Mouse (Mus musculus) limb, embryonic 14.5 days (tissue): ENCODE data around the gene Rpl39. TPM values are rescaled to one million over a fixed set of nuclear protein-coding genes. Genes with fewer than 3 reads are reported as not detected.
"Not testable (repeated sequence)": the region's sequence is repeated elsewhere in the genome, so short reads cannot be mapped to it uniquely, and the experiment has no call there.

Source experiments
- ATAC-seq: fragments of 200-750 bp; cut with Nextera tagmentation; 2 replicates; pipeline ENCODE4 v1.8.0; 2017; ENCODE audit warnings: low read depth, moderate number of reproducible peaks, moderate TSS enrichment; ENCODE audit not compliant: low FRiP score
- DNase-seq: peaks from one replicate; pipeline ENCODE4 v3.0.0-alpha.2; 2015; ENCODE audit warnings: low spot score
- H3K27ac ChIP-seq: fragments of 300-500 bp; sonication (generic); replicated peaks from 2 replicates; pipeline ENCODE4 v1.5.1; 2014; ENCODE audit warnings: low read depth, mild to moderate bottlenecking, low read length, moderate library complexity, mixed read lengths
- H3K27me3 ChIP-seq: fragments of 300-500 bp; sonication (generic); 2 replicates; pipeline ENCODE4 v1.6.1; 2014; ENCODE audit warnings: low read length, mixed read lengths; ENCODE audit not compliant: control insufficient read depth, insufficient read depth
- H3K36me3 ChIP-seq: fragments of 300-500 bp; sonication (generic); 2 replicates; pipeline ENCODE4 v1.6.1; 2014; ENCODE audit warnings: mild to moderate bottlenecking, low read length, moderate library complexity, mixed read lengths; ENCODE audit not compliant: control insufficient read depth, insufficient read depth
- H3K4me1 ChIP-seq: fragments of 300-500 bp; sonication (generic); 2 replicates; pipeline ENCODE4 v1.6.1; 2014; ENCODE audit warnings: antibody characterized with exemption, low read length, mixed read lengths; ENCODE audit not compliant: control insufficient read depth, insufficient read depth
- H3K4me2 ChIP-seq: fragments of 300-500 bp; sonication (generic); replicated peaks from 2 replicates; pipeline ENCODE4 v1.6.1; 2014; ENCODE audit warnings: low read depth, mild to moderate bottlenecking, low read length, moderate library complexity; ENCODE audit not compliant: severe bottlenecking
- H3K4me3 ChIP-seq: fragments of 300-500 bp; sonication (generic); replicated peaks from 2 replicates; pipeline ENCODE4 v1.5.1; 2014; ENCODE audit warnings: low read length
- H3K9ac ChIP-seq: fragments of 300-500 bp; sonication (generic); 2 replicates; pipeline ENCODE4 v1.6.1; 2014; ENCODE audit warnings: mild to moderate bottlenecking, low read depth, low read length, moderate library complexity; ENCODE audit not compliant: severe bottlenecking
- H3K9me3 ChIP-seq: fragments of 300-500 bp; sonication (generic); 2 replicates; pipeline ENCODE4 v1.6.1; 2016; ENCODE audit warnings: low read length; ENCODE audit not compliant: control insufficient read depth
- POLR2A ChIP-seq: fragments of 200-500 bp; IDR thresholded peaks from 2 replicates; pipeline ENCODE4 v1.8.0; 2012; ENCODE audit warnings: inconsistent platforms, mild to moderate bottlenecking, moderate library complexity, borderline replicate concordance; ENCODE audit not compliant: insufficient read depth, insufficient read length; ENCODE audit errors: extremely low read depth
- WGBS: fragments of 180-500 bp; shearing (Covaris S2); extraction: QIAGEN DNeasy Blood & Tissue Kit; methylation state at CpG from one replicate; pipeline ENCODE4 v1.1.7; 2014; 5-methylcytosine and 5-hydroxymethylcytosine counted together
- polyA plus RNA-seq, 2 experiments: library from polyadenylated mRNA; depleted of rRNA in 1 of 2; stranded (reverse) in 1 of 2; unstranded in 1 of 2; fragments of >200 nt; fragmentation: Nextera tagmentation in 1 of 2; extraction: Ambion mirVana in 1 of 2; gene quantifications; 2 replicates each; pipeline versions ENCODE4 v1.2.1 to v1.2.3; 2012 to 2014

Gene Rpl39
- polyA plus RNA-seq, 2 experiments: 658 to 1,130 TPM

GRCm38 (mm10) chrX:37084318-37084926 is 780 bp downstream of the Rpl39 start:
- Histone ChIP-seq H3K4me2 (peak overlapping the region; percentile 60), H3K27ac (peak overlapping the region; percentile 81), H3K27me3 (no peaks in the 10 kb centered on the region), H3K4me1 (0 out of 2 replicates have a peak, but pooled peaks cover 5% of the 10 kb centered on the region), H3K36me3 (peaks cover 18% of the 10 kb centered on the region), H3K4me3 (peak overlapping the region; percentile 52), H3K9me3 (no peaks in the 10 kb centered on the region), H3K9ac (peak overlapping the region; percentile 72)
- no peak for ATAC-seq
- peak; percentile 4 for DNase-seq
- no peak for TF ChIP-seq POLR2A
- 23% methylated on average over 19 of the region's 19 CpGs for WGBS

GRCm38 (mm10) chrX:37081194-37081593 is 4.0 kb downstream of the Rpl39 start:
- TF ChIP-seq POLR2A: no peak
- Histone ChIP-seq H3K36me3 (peaks cover 18% of the 10 kb centered on the region), H3K4me3 (no peak overlapping the region), H3K4me2 (no peak overlapping the region), H3K27me3 (no peaks in the 10 kb centered on the region), H3K4me1 (0 out of 2 replicates have a peak, but pooled peaks cover 5% of the 10 kb centered on the region), H3K27ac (no peak overlapping the region), H3K9me3 (no peaks in the 10 kb centered on the region), H3K9ac (no peak overlapping the region)
- ATAC-seq: no peak
- WGBS: 55% methylated on average over 6 of the region's 6 CpGs
- no peak for DNase-seq

GRCm38 (mm10) chrX:37080345-37080744 is 4.9 kb downstream of the Rpl39 start:
- H3K4me3 ChIP-seq, DNase-seq, H3K4me1 ChIP-seq, H3K27me3 ChIP-seq, ATAC-seq, H3K9me3 ChIP-seq, H3K4me2 ChIP-seq, H3K9ac ChIP-seq, H3K27ac ChIP-seq: not testable (repeated sequence)
- 61% methylated on average over 3 of the region's 4 CpGs for WGBS
- peaks cover 18% of the 10 kb centered on the region for H3K36me3 ChIP-seq

- DNase-seq (no peak), ATAC-seq (no peak)
- Histone ChIP-seq H3K36me3 (peaks cover 6% of the 10 kb centered on the region; the same call in 1 of the 2 replicates), H3K4me2 (no peak overlapping the region), H3K4me1 (no peaks in the 10 kb centered on the region), H3K9ac (no peak overlapping the region), H3K27ac (no peak overlapping the region), H3K9me3 (no peaks in the 10 kb centered on the region), H3K4me3 (no peak overlapping the region), H3K27me3 (no peaks in the 10 kb centered on the region)
- TF ChIP-seq POLR2A: no peak
- 79% methylated on average over 8 of the region's 8 CpGs for WGBS
Observed at GRCm38 (mm10) chrX:37076651-37077050, 8.6 kb downstream of the Rpl39 start.

GRCm38 (mm10) chrX:37074262-37074892 is 10.8 kb downstream of the Rpl39 start:
- TF ChIP-seq POLR2A: no peak
- no peak overlapping the region for H3K9ac ChIP-seq
- ATAC-seq (no peak), DNase-seq (peak; percentile 51)
- H3K36me3 ChIP-seq: no peaks in the 10 kb centered on the region
- H3K27me3 ChIP-seq: no peaks in the 10 kb centered on the region
- no peak overlapping the region for H3K4me3 ChIP-seq
- H3K4me1 ChIP-seq: no peaks in the 10 kb centered on the region
- WGBS: 35% methylated on average over 9 of the region's 9 CpGs
- H3K4me2 ChIP-seq: no peak overlapping the region
- no peak overlapping the region for H3K27ac ChIP-seq
- no peaks in the 10 kb centered on the region for H3K9me3 ChIP-seq
